Mouse (Mus musculus): Measurements from ENCODE around the gene Sumf1.

DNA sequence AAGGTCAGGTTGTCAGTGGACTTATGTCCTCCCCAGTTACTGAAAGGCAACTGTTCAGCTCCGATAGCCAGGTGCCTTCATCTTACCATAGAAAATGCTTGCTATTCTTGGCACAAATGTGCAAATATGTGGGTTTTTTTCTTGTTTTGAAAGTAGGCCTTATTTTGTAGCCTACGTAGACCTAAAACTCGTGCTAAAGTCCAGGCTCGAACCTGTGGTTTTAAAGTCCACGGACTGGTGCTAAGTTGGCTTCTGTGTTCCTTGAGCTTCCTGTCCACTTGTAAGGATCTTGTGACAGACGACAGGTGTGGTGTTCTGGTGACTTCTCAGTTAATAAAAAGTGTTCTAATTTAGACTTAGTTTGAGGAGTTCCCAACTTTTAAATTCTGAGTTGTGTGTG lies 42.7 kb upstream of the Sumf1 start:
- no peak for TF ChIP-seq CTCF (IDR thresholded peaks at IDR 0.05; ENCODE audit: insufficient read depth, low read length)
- TF ChIP-seq POLR2A (IDR thresholded peaks at IDR 0.05; ENCODE audit: borderline replicate concordance, extremely low read depth, low read depth, low read length) = no peak
